Mouse (Mus musculus): Measurements from ENCODE around the gene Ccdc162. TPM values are rescaled to one million over a fixed set of nuclear protein-coding genes. Genes with fewer than 3 reads are reported as not detected.

Gene Ccdc162
- 0.39 and 0.76 TPM in 2 replicates for total RNA-seq (2021)
- long read RNA-seq, partial matches to known transcripts = 6 of 11 reads
- long read RNA-seq, other reads (novel, unspliced or antisense) = 3 of 11 reads

- DNase-seq = no peak
These were observed at the start of gene Ccdc162 for GRCm38 (mm10) chr10:41716029-41716897. Ccdc162 (minus strand) TSS chr10:41716634.

- no peak for DNase-seq
These were observed 49.2 kb upstream of the Ccdc162 start for GRCm38 (mm10) chr10:41765586-41765985.

GRCm38 (mm10) chr10:41763741-41764385 is 47.4 kb upstream of the Ccdc162 start:
- no peak for DNase-seq

- DNase-seq = no peak
These were observed 44.4 kb upstream of the Ccdc162 start for GRCm38 (mm10) chr10:41760866-41761265.

GRCm38 (mm10) chr10:41758041-41758440 is 41.6 kb upstream of the Ccdc162 start:
- no peak for DNase-seq

GRCm38 (mm10) chr10:41757226-41757625 is 40.8 kb upstream of the Ccdc162 start:
- no peak for DNase-seq

GRCm38 (mm10) chr10:41751867-41752480 is 35.5 kb upstream of the Ccdc162 start:
- no peak for DNase-seq

GRCm38 (mm10) chr10:41749306-41749705 is 32.9 kb upstream of the Ccdc162 start:
- DNase-seq = no peak

GRCm38 (mm10) chr10:41746554-41746953 is 30.1 kb upstream of the Ccdc162 start:
- DNase-seq = no peak

- DNase-seq = no peak
These were observed 27.6 kb upstream of the Ccdc162 start for GRCm38 (mm10) chr10:41744006-41744405.

GRCm38 (mm10) chr10:41740221-41740620 is 23.8 kb upstream of the Ccdc162 start:
- DNase-seq = no peak

GRCm38 (mm10) chr10:41737245-41737644 is 20.8 kb upstream of the Ccdc162 start:
- no peak for DNase-seq

GRCm38 (mm10) chr10:41735398-41735797 is 19.0 kb upstream of the Ccdc162 start:
- no peak for DNase-seq

GRCm38 (mm10) chr10:41733214-41733613 is 16.8 kb upstream of the Ccdc162 start:
- DNase-seq = no peak

- no peak for DNase-seq
These were observed 15.5 kb upstream of the Ccdc162 start for GRCm38 (mm10) chr10:41731932-41732331.

GRCm38 (mm10) chr10:41730746-41731145 is 14.3 kb upstream of the Ccdc162 start:
- no peak for DNase-seq

GRCm38 (mm10) chr10:41726215-41726614 is 9.8 kb upstream of the Ccdc162 start:
- DNase-seq = no peak

- no peak for DNase-seq
These were observed 3.2 kb upstream of the Ccdc162 start for GRCm38 (mm10) chr10:41719587-41719986.

- no peak for DNase-seq
These were observed 877 bp downstream of the Ccdc162 start for GRCm38 (mm10) chr10:41715557-41715956.

- DNase-seq = no peak
These were observed 5.0 kb downstream of the Ccdc162 start for GRCm38 (mm10) chr10:41711467-41711866.

- DNase-seq = no peak
These were observed 5.7 kb downstream of the Ccdc162 start for GRCm38 (mm10) chr10:41710773-41711172.

GRCm38 (mm10) chr10:41709341-41709740 is 7.1 kb downstream of the Ccdc162 start:
- peak; percentile 78 for DNase-seq

GRCm38 (mm10) chr10:41699669-41700068 is 16.8 kb downstream of the Ccdc162 start:
- DNase-seq = no peak

Measured in adrenal gland, postnatal 25 days (tissue).